Mouse (Mus musculus): ENCODE measurements around the gene Plet1. TPM values are rescaled to one million over a fixed set of nuclear protein-coding genes. Genes with fewer than 3 reads are reported as not detected.

The Plet1 gene
- polyA plus RNA-seq, 1 experiment from 2014 or later, result 0.32 TPM

DNA sequence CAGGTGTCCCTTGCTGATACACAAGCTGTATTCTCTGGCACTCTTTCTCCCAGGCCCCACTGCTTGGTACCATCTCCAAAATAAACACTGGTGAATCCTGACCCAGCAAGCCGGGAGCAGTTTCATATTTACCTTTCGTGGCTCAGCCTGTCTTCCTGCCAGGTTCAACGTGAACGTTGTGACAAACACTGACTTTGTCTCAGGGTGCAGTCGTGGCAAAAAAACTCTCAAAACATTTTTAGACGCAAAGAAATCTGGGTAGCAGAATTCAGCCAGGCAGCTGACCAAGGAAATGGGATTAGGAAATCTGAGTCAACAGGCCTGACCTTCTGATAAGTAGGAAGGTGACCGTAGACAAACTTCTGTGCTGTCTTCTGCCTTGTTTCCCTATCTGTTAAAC lies 13.2 kb downstream of the Plet1 start:
- ATAC-seq (replicated peaks; ENCODE audit: insufficient number of reproducible peaks, low FRiP score, low TSS enrichment, low read depth), result no peak
- WGBS, result 70% methylated on average over 7 of the region's 7 CpGs
- H3K9me3 ChIP-seq (replicated peaks; ENCODE audit: control insufficient read depth, low read length), result no peaks in the 10 kb centered on the region

GRCm38 (mm10) chr9:50515462-50515861 lies 21.1 kb downstream of the Plet1 start:
- no peaks in the 10 kb centered on the region for H3K36me3 ChIP-seq (replicated peaks; ENCODE audit: control insufficient read depth, insufficient read depth, low read depth, low read length)
- H3K27me3 ChIP-seq (ENCODE audit: control insufficient read depth, insufficient read depth, low read length), result no peaks in the 10 kb centered on the region
- ATAC-seq (replicated peaks; ENCODE audit: insufficient number of reproducible peaks, low FRiP score, low TSS enrichment, low read depth) (no peak), DNase-seq (ENCODE audit: low spot score) (no peak)
- H3K4me3 ChIP-seq (ENCODE audit: low read depth, low read length), result no peak overlapping the region
- H3K9ac ChIP-seq (replicated peaks; ENCODE audit: low read length), result no peak overlapping the region
- no peaks in the 10 kb centered on the region for H3K9me3 ChIP-seq (replicated peaks; ENCODE audit: control insufficient read depth, low read length)
- no peak overlapping the region for H3K27ac ChIP-seq (replicated peaks; ENCODE audit: low read depth, low read length)
- no peaks in the 10 kb centered on the region for H3K4me1 ChIP-seq (ENCODE audit: control insufficient read depth, insufficient read depth, low read length)
- WGBS, result 82% methylated on average over 5 of the region's 5 CpGs
- H3K4me2 ChIP-seq (ENCODE audit: low read depth, low read length), result no peak overlapping the region

More for the DNA sequence above, 13.2 kb downstream of the Plet1 start:
- Histone ChIP-seq H3K9ac (replicated peaks; ENCODE audit: low read length) (no peak overlapping the region), H3K4me1 (ENCODE audit: control insufficient read depth, insufficient read depth, low read length) (no peaks in the 10 kb centered on the region), H3K27me3 (ENCODE audit: control insufficient read depth, insufficient read depth, low read length) (no peaks in the 10 kb centered on the region), H3K36me3 (replicated peaks; ENCODE audit: control insufficient read depth, insufficient read depth, low read depth, low read length) (no peaks in the 10 kb centered on the region), H3K4me3 (ENCODE audit: low read depth, low read length) (no peak overlapping the region), H3K4me2 (ENCODE audit: low read depth, low read length) (no peak overlapping the region), H3K27ac (replicated peaks; ENCODE audit: low read depth, low read length) (no peak overlapping the region)
- DNase-seq (ENCODE audit: low spot score), result no peak

- Histone ChIP-seq H3K4me1 (ENCODE audit: control insufficient read depth, insufficient read depth, low read length) (no peaks in the 10 kb centered on the region), H3K27ac (replicated peaks; ENCODE audit: low read depth, low read length) (no peak overlapping the region), H3K4me2 (ENCODE audit: low read depth, low read length) (no peak overlapping the region), H3K4me3 (ENCODE audit: low read depth, low read length) (no peak overlapping the region), H3K36me3 (replicated peaks; ENCODE audit: control insufficient read depth, insufficient read depth, low read depth, low read length) (no peaks in the 10 kb centered on the region), H3K9me3 (replicated peaks; ENCODE audit: control insufficient read depth, low read length) (no peaks in the 10 kb centered on the region), H3K9ac (replicated peaks; ENCODE audit: low read length) (no peak overlapping the region), H3K27me3 (ENCODE audit: control insufficient read depth, insufficient read depth, low read length) (no peaks in the 10 kb centered on the region)
- no peak for ATAC-seq (replicated peaks; ENCODE audit: insufficient number of reproducible peaks, low FRiP score, low TSS enrichment, low read depth)
- DNase-seq (ENCODE audit: low spot score), result peak; percentile 47
- WGBS, result 13% methylated on average over 2 of the region's 2 CpGs
These were observed 24.5 kb downstream of the Plet1 start for GRCm38 (mm10) chr9:50518781-50519180.

DNA sequence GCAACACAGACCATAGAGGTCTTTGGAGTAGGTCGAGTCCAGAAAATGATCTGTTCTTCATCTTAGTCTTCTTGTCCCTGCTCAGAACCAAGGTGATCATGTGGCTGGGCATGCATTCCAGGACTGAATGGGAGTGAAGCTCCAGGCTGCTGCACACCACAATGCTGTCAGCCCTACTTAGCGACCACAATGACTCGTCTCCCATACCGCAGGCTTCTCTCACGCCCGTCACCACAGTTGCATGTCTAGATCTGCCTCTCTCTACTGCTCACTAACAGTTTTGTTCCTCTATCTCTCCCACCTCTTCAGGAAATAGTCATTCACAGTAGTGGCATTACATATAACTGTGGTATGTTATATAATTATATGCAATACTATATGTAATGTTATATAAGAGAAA lies 26.4 kb downstream of the Plet1 start:
- Histone ChIP-seq H3K9me3 (replicated peaks; ENCODE audit: control insufficient read depth, low read length) (no peaks in the 10 kb centered on the region), H3K9ac (replicated peaks; ENCODE audit: low read length) (no peak overlapping the region), H3K27me3 (ENCODE audit: control insufficient read depth, insufficient read depth, low read length) (no peaks in the 10 kb centered on the region), H3K4me2 (ENCODE audit: low read depth, low read length) (no peak overlapping the region), H3K27ac (replicated peaks; ENCODE audit: low read depth, low read length) (no peak overlapping the region), H3K4me1 (ENCODE audit: control insufficient read depth, insufficient read depth, low read length) (no peaks in the 10 kb centered on the region), H3K4me3 (ENCODE audit: low read depth, low read length) (no peak overlapping the region), H3K36me3 (replicated peaks; ENCODE audit: control insufficient read depth, insufficient read depth, low read depth, low read length) (no peaks in the 10 kb centered on the region)
- DNase-seq (ENCODE audit: low spot score) (no peak), ATAC-seq (replicated peaks; ENCODE audit: insufficient number of reproducible peaks, low FRiP score, low TSS enrichment, low read depth) (no peak)
- WGBS, result 89% methylated on average over 6 of the region's 6 CpGs

GRCm38 (mm10) chr9:50521562-50521961 lies 27.2 kb downstream of the Plet1 start:
- Histone ChIP-seq H3K9ac (replicated peaks; ENCODE audit: low read length) (no peak overlapping the region), H3K27me3 (ENCODE audit: control insufficient read depth, insufficient read depth, low read length) (no peaks in the 10 kb centered on the region), H3K27ac (replicated peaks; ENCODE audit: low read depth, low read length) (no peak overlapping the region), H3K4me1 (ENCODE audit: control insufficient read depth, insufficient read depth, low read length) (no peaks in the 10 kb centered on the region), H3K4me3 (ENCODE audit: low read depth, low read length) (no peak overlapping the region), H3K4me2 (ENCODE audit: low read depth, low read length) (no peak overlapping the region), H3K9me3 (replicated peaks; ENCODE audit: control insufficient read depth, low read length) (no peaks in the 10 kb centered on the region), H3K36me3 (replicated peaks; ENCODE audit: control insufficient read depth, insufficient read depth, low read depth, low read length) (no peaks in the 10 kb centered on the region)
- DNase-seq (ENCODE audit: low spot score) (no peak), ATAC-seq (replicated peaks; ENCODE audit: insufficient number of reproducible peaks, low FRiP score, low TSS enrichment, low read depth) (no peak)
- 62% methylated on average over 2 of the region's 2 CpGs for WGBS

DNA sequence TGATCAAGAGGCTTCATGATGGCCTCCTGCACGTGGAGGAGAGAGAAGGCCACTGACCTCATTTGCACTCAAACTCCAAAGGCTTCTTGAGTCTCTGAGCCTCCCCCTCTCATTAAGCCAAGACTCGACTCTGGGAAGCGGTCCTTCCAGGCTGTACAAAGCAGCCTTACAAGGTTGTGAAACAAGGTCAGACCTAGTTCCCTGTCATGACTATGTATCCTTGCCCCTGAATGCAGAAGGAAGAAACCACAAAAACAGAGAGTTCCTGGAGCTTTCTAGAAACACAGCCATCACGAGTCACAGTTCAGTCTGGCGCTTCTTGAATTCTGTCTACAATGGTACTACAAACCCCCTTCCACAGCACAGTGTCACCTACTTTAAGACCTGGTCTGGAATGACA lies 28.2 kb downstream of the Plet1 start:
- H3K9ac ChIP-seq (replicated peaks; ENCODE audit: low read length), result no peak overlapping the region
- H3K27me3 ChIP-seq (ENCODE audit: control insufficient read depth, insufficient read depth, low read length), result no peaks in the 10 kb centered on the region
- H3K4me2 ChIP-seq (ENCODE audit: low read depth, low read length), result no peak overlapping the region
- no peak overlapping the region for H3K27ac ChIP-seq (replicated peaks; ENCODE audit: low read depth, low read length)
- ATAC-seq (replicated peaks; ENCODE audit: insufficient number of reproducible peaks, low FRiP score, low TSS enrichment, low read depth), result no peak
- H3K4me3 ChIP-seq (ENCODE audit: low read depth, low read length), result no peak overlapping the region
- H3K36me3 ChIP-seq (replicated peaks; ENCODE audit: control insufficient read depth, insufficient read depth, low read depth, low read length), result no peaks in the 10 kb centered on the region
- H3K4me1 ChIP-seq (ENCODE audit: control insufficient read depth, insufficient read depth, low read length), result no peaks in the 10 kb centered on the region
- DNase-seq (ENCODE audit: low spot score), result no peak
- WGBS, result 73% methylated on average over 5 of the region's 5 CpGs
- H3K9me3 ChIP-seq (replicated peaks; ENCODE audit: control insufficient read depth, low read length), result no peaks in the 10 kb centered on the region

DNA sequence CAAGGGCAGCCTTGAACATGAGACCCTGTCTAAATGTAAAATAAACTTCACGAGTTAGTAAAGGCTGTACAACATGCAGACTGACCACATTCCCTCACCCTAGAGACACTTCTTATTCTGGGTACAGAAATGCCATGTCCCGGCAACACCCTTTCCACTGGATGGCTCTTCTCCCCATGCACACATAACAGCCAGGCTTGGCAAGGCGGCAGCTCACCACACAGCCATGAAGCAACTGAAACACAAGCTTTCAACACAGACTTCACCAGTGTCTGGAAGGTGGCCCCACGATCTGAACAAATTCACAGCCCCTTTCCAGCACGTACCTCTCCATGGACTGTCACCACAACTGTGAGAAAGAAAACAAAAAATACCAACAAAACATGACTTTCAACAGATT lies 30.6 kb downstream of the Plet1 start:
- no peak overlapping the region for H3K4me2 ChIP-seq (ENCODE audit: low read depth, low read length)
- H3K27ac ChIP-seq (replicated peaks; ENCODE audit: low read depth, low read length), result no peak overlapping the region
- no peak for DNase-seq (ENCODE audit: low spot score)
- no peak overlapping the region for H3K4me3 ChIP-seq (ENCODE audit: low read depth, low read length)
- H3K27me3 ChIP-seq (ENCODE audit: control insufficient read depth, insufficient read depth, low read length), result no peaks in the 10 kb centered on the region
- H3K4me1 ChIP-seq (ENCODE audit: control insufficient read depth, insufficient read depth, low read length), result no peaks in the 10 kb centered on the region
- no peaks in the 10 kb centered on the region for H3K9me3 ChIP-seq (replicated peaks; ENCODE audit: control insufficient read depth, low read length)
- no peak for ATAC-seq (replicated peaks; ENCODE audit: insufficient number of reproducible peaks, low FRiP score, low TSS enrichment, low read depth)
- 88% methylated on average over 5 of the region's 5 CpGs for WGBS
- H3K9ac ChIP-seq (replicated peaks; ENCODE audit: low read length), result no peak overlapping the region
- no peaks in the 10 kb centered on the region for H3K36me3 ChIP-seq (replicated peaks; ENCODE audit: control insufficient read depth, insufficient read depth, low read depth, low read length)

- Histone ChIP-seq H3K4me2 (ENCODE audit: low read depth, low read length) (no peak overlapping the region), H3K4me3 (ENCODE audit: low read depth, low read length) (no peak overlapping the region), H3K27ac (replicated peaks; ENCODE audit: low read depth, low read length) (no peak overlapping the region), H3K27me3 (ENCODE audit: control insufficient read depth, insufficient read depth, low read length) (no peaks in the 10 kb centered on the region), H3K4me1 (ENCODE audit: control insufficient read depth, insufficient read depth, low read length) (no peaks in the 10 kb centered on the region), H3K9me3 (replicated peaks; ENCODE audit: control insufficient read depth, low read length) (no peaks in the 10 kb centered on the region), H3K9ac (replicated peaks; ENCODE audit: low read length) (no peak overlapping the region), H3K36me3 (replicated peaks; ENCODE audit: control insufficient read depth, insufficient read depth, low read depth, low read length) (no peaks in the 10 kb centered on the region)
- 82% methylated on average over 5 of the region's 5 CpGs for WGBS
- no peak for DNase-seq (ENCODE audit: low spot score)
- ATAC-seq (replicated peaks; ENCODE audit: insufficient number of reproducible peaks, low FRiP score, low TSS enrichment, low read depth), result no peak
These were observed 31.3 kb downstream of the Plet1 start for GRCm38 (mm10) chr9:50525585-50525984.
